Mouse (Mus musculus) liver, postnatal 0 days (tissue): ENCODE results near the gene Foxl1.

ENCODE experiments used
- CTCF ChIP-seq: sonication (generic); IDR thresholded peaks from 2 replicates; pipeline ENCODE4 v1.5.1; 2016; ENCODE audit warnings: antibody characterized with exemption, low read depth
- EP300 ChIP-seq: IDR thresholded peaks from 2 replicates; pipeline ENCODE4 v1.6.1; 2016; ENCODE audit warnings: antibody characterized with exemption, low read depth, mild to moderate bottlenecking

GRCm38 (mm10) chr8:121176291-121176690 is 48.6 kb downstream of the Foxl1 start:
- no peak for TF ChIP-seq CTCF
- TF ChIP-seq EP300, result no peak
